Mouse (Mus musculus): ENCODE measurements at regions not wholly inside any gene's neighbourhood (a gene's known extent, or its start where the extent isn't known, plus 50 kb on each side); places are given as distances from the start of the nearest gene placed in this dataset.

- in situ Hi-C loops (cut with MboI; ENCODE audit: low pct_unique_long_range_greater_than_20kb in 1 of 2, low sequenced_read_pairs in 2 of 2, unreplicated experiment in 1 of 2), result loop anchor here (10.0 to 25.0 kb wide), 2 partner anchors 143 to 155 kb away; no protein-coding TSS in a partner anchor
Observed at GRCm38 (mm10) chrX:96019556-96019955, 62.8 kb upstream of the Las1l start.

DNA sequence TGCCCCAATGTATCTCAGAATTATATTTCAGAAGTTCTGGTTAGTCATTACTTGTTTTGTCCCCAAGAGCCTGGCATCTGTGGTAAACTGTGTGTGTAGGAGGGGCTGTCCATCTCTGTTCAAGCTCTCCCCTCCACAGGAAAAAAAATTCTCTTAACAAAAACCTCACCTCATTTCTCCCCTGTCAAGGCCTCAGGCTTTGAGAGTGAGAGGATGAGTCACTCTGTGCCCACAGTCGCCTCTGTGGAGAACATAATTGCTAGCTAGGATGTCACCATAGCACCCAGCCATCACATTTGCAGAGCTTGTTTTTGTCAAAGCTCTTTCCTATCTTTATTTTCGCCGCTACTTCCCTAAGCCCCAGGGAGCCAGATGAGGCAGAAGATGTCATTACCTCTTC is 63.6 kb upstream of the Las1l start:
- in situ Hi-C loops (cut with MboI; ENCODE audit: low pct_unique_long_range_greater_than_20kb in 1 of 2, low sequenced_read_pairs in 2 of 2, unreplicated experiment in 1 of 2), result loop anchor here in 1 of 2 experiments (25.0 kb wide), 1 partner anchor 142 kb away; no protein-coding TSS in a partner anchor

- in situ Hi-C loops (cut with MboI; ENCODE audit: low pct_unique_long_range_greater_than_20kb in 1 of 2, low sequenced_read_pairs in 2 of 2, unreplicated experiment in 1 of 2), result no loop called here
Observed at GRCm38 (mm10) chrX:96025374-96025773, 68.6 kb upstream of the Las1l start.

- in situ Hi-C loops (cut with MboI; ENCODE audit: low pct_unique_long_range_greater_than_20kb in 1 of 2, low sequenced_read_pairs in 2 of 2, unreplicated experiment in 1 of 2), result no loop called here
Observed at GRCm38 (mm10) chrX:96025876-96026275, 69.1 kb upstream of the Las1l start.

DNA sequence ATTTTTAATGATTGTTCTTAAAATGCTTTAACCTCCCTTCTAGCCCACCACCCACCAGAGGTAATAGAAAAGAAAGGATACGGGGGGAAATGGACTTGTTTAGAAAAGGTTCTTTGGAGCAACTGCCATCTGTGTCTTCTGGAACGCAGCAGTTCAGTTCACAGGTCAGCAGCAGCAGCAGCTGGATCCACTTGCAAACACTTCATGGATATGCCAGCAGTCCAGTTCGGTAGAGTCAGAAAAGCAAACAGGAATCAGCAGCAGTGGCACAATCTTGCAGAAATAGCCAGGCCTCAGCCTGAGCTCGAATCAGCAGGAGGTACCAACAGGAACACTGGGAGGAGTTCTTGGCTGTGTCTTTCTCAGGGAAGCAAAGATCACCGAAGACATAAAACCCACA is 64.3 kb upstream of the Msn start:
- in situ Hi-C loops (cut with MboI; ENCODE audit: low pct_unique_long_range_greater_than_20kb in 1 of 2, low sequenced_read_pairs in 2 of 2, unreplicated experiment in 1 of 2), result no loop called here

DNA sequence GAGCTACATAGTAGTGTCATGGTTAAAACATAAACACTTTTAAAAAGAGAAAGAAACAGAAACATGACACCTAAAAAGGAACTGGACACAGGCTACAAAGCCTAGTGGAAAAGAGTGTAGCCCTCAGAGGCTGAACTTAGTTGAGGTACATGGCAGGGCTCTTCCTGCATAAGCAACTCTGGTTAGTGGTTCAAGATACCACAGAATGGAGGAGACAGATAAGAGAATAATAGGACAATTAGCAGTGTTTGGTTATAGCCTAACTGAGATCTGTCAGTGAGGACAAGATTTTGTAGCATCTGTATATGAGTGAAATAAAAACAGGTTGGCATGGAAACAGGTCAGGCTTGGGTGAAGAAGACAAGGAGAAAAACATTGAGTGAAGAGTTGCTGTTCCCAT is 60.5 kb upstream of the Msn start:
- in situ Hi-C loops (cut with MboI; ENCODE audit: low pct_unique_long_range_greater_than_20kb in 1 of 2, low sequenced_read_pairs in 2 of 2, unreplicated experiment in 1 of 2), result no loop called here

GRCm38 (mm10) chrX:96042193-96042592 is 53.6 kb upstream of the Msn start:
- in situ Hi-C loops (cut with MboI; ENCODE audit: low pct_unique_long_range_greater_than_20kb in 1 of 2, low sequenced_read_pairs in 2 of 2, unreplicated experiment in 1 of 2), result no loop called here

Data from mouse embryonic stem cell (cell line).